Comparison of ENCODE assay signal across 8 mouse cellular contexts in genomic region chr10:61382281-61382731, GRCm38 (mm10). TPM values are rescaled to one million over a fixed set of nuclear protein-coding genes. Genes with fewer than 3 reads are reported as not detected.
DNase-seq lines count a peak whose midpoint lies in the region; ATAC-seq and TF ChIP-seq lines count a peak whose summit lies in the region.

No protein-coding gene starts in this region.

- H3K9me3 ChIP-seq in hindbrain, embryonic 11.5 days (ENCODE audit: control insufficient read depth, low read length): no peaks in the 10 kb centered on the region
- no peaks in the 10 kb centered on the region for H3K9me3 ChIP-seq in lung, postnatal 0 days (ENCODE audit: low read length)

- peak; percentile 16 for DNase-seq in kidney, adult 18-20 months
- no peak for DNase-seq in kidney, adult 8-10 months
- DNase-seq in adipocyte (ENCODE audit: low spot score): peak; percentile 16
- DNase-seq in hindbrain, embryonic 11.5 days (ENCODE audit: low spot score): peak; percentile 41
- DNase-seq in lung, postnatal 0 days (ENCODE audit: low spot score): peak; percentile 41
- peak; percentile 67 for DNase-seq in testis, postnatal 14 days (ENCODE audit: low spot score)
- no peak for DNase-seq in spleen, postnatal 36 days (ENCODE audit: low spot score in 2 of 2)

- H3K4me1 ChIP-seq in hindbrain, embryonic 11.5 days (replicated peaks; ENCODE audit: control insufficient read depth, insufficient read depth, low read length): peaks cover 4% of the 10 kb centered on the region; the same call in 1 of the 2 replicates
- peaks cover 25% of the 10 kb centered on the region for H3K4me1 ChIP-seq in lung, postnatal 0 days (ENCODE audit: insufficient read depth, low read depth, low read length)

- no peak for TF ChIP-seq CTCF in lung, postnatal 0 days (IDR thresholded peaks at IDR 0.05)

- WGBS in hindbrain, embryonic 11.5 days: under 1% methylated on average over 8 of the region's 8 CpGs
- WGBS in lung, postnatal 0 days: 3% methylated on average over 8 of the region's 8 CpGs

- H3K4me2 ChIP-seq in hindbrain, embryonic 11.5 days (replicated peaks; ENCODE audit: low read depth, low read length): peak overlapping the region; percentile 78
- H3K4me2 ChIP-seq in lung, postnatal 0 days (replicated peaks; ENCODE audit: low read depth, low read length): peak overlapping the region; percentile 89

- H3K27me3 ChIP-seq in hindbrain, embryonic 11.5 days (ENCODE audit: control insufficient read depth, insufficient read depth, low read length): peaks cover 2% of the 10 kb centered on the region; the same call in 1 of the 2 replicates
- no peaks in the 10 kb centered on the region for H3K27me3 ChIP-seq in lung, postnatal 0 days (replicated peaks; ENCODE audit: insufficient read depth, low read length)

- H3K27ac ChIP-seq in hindbrain, embryonic 11.5 days (ENCODE audit: low read depth, low read length): no peak overlapping the region
- H3K27ac ChIP-seq in lung, postnatal 0 days (ENCODE audit: low read length): peak overlapping the region; percentile 78

- peak; percentile 39 for ATAC-seq in hindbrain, embryonic 11.5 days (ENCODE audit: low FRiP score)
- no peak for ATAC-seq in lung, postnatal 0 days
- no peak for ATAC-seq in megakaryocyte, adult 5-6 weeks (ENCODE audit: poor library complexity, severe bottlenecking)

- H3K9ac ChIP-seq in hindbrain, embryonic 11.5 days (ENCODE audit: low read depth, low read length): 0 out of 2 replicates have a peak overlapping the region, but pooled peaks have one; percentile 15
- H3K9ac ChIP-seq in lung, postnatal 0 days (replicated peaks; ENCODE audit: low read depth): peak overlapping the region; percentile 72

- H3K36me3 ChIP-seq in hindbrain, embryonic 11.5 days (ENCODE audit: control insufficient read depth, insufficient read depth, low read length): no peaks in the 10 kb centered on the region
- no peaks in the 10 kb centered on the region for H3K36me3 ChIP-seq in lung, postnatal 0 days (ENCODE audit: insufficient read depth, low read length)

- no peak for TF ChIP-seq EP300 in lung, postnatal 0 days (IDR thresholded peaks at IDR 0.05)

- peak overlapping the region; percentile 53 for H3K4me3 ChIP-seq in hindbrain, embryonic 11.5 days (ENCODE audit: low read depth, low read length)
- H3K4me3 ChIP-seq in lung, postnatal 0 days (ENCODE audit: low read depth, low read length): peak overlapping the region; percentile 76

RNA-seq across cellular contexts. Expression of gene Pald1, which starts 1.0 kb away (rescaled TPM):
- 13.6 and 15.9 TPM in 2 replicates for polyA plus RNA-seq in hindbrain, embryonic 11.5 days (2014; fragmentation: Nextera tagmentation; extraction: Ambion mirVana)
- 30.4 and 36.0 TPM in 2 replicates for polyA plus RNA-seq in lung, postnatal 0 days (2015; fragmentation: Nextera tagmentation; extraction: Ambion mirVana)
- 0.16 TPM in 1 of 2 replicates, not detected in the other for total RNA-seq in megakaryocyte, adult 5-6 weeks (2015)
- 0.77 and 2.1 TPM in 2 replicates for total RNA-seq in megakaryocyte, adult 5-6 weeks (2017)

RNA-seq across cellular contexts. Expression of gene Nodal, which starts 35.5 kb away (rescaled TPM):
- 0.12 TPM in 1 of 2 replicates, not detected in the other for polyA plus RNA-seq in hindbrain, embryonic 11.5 days (2014; fragmentation: Nextera tagmentation; extraction: Ambion mirVana)
- polyA plus RNA-seq in lung, postnatal 0 days (2015; fragmentation: Nextera tagmentation; extraction: Ambion mirVana): 0.37 TPM in 2 replicates
- total RNA-seq in megakaryocyte, adult 5-6 weeks (2015): not detected in 2 replicates
- total RNA-seq in megakaryocyte, adult 5-6 weeks (2017): not detected in 2 replicates

Comparison
In these comparisons a context has a peak if more than half of its experiments do, and no peak if none do; other contexts are left out.
1. DNase-seq: peak in kidney, adult 18-20 months (single experiment), adipocyte (single experiment), hindbrain, embryonic 11.5 days (single experiment), lung, postnatal 0 days (single experiment) and testis, postnatal 14 days (single experiment); none in kidney, adult 8-10 months (0 of 2) and spleen, postnatal 36 days (0 of 2).